Mouse (Mus musculus) embryonic facial prominence, embryonic 15.5 days (tissue): ENCODE measurements around the gene Ppm1l. TPM values are rescaled to one million over a fixed set of nuclear protein-coding genes. Genes with fewer than 3 reads are reported as not detected.

ENCODE experiments used
- ATAC-seq: fragments of 200-750 bp; cut with Nextera tagmentation; 2 replicates; pipeline ENCODE4 v1.8.0; 2017; ENCODE audit warnings: low read depth, moderate TSS enrichment; ENCODE audit not compliant: insufficient number of reproducible peaks, low FRiP score, low TSS enrichment
- H3K27ac ChIP-seq: fragments of 300-500 bp; sonication (generic); replicated peaks from 2 replicates; pipeline ENCODE4 v1.5.1; 2015; ENCODE audit warnings: mild to moderate bottlenecking, inconsistent platforms
- H3K27me3 ChIP-seq: fragments of 300-500 bp; sonication (generic); 2 replicates; pipeline ENCODE4 v1.6.1; 2015; ENCODE audit warnings: inconsistent platforms
- H3K36me3 ChIP-seq: fragments of 300-500 bp; sonication (generic); 2 replicates; pipeline ENCODE4 v1.6.1; 2015; ENCODE audit warnings: mild to moderate bottlenecking, inconsistent platforms
- H3K4me1 ChIP-seq: fragments of 300-500 bp; sonication (generic); 2 replicates; pipeline ENCODE4 v1.6.1; 2015; ENCODE audit warnings: inconsistent platforms
- H3K4me2 ChIP-seq: fragments of 300-500 bp; sonication (generic); replicated peaks from 2 replicates; pipeline ENCODE4 v1.6.1; 2015; ENCODE audit warnings: mild to moderate bottlenecking, inconsistent platforms
- H3K4me3 ChIP-seq: fragments of 300-500 bp; sonication (generic); replicated peaks from 2 replicates; pipeline ENCODE4 v1.5.1; 2015; ENCODE audit warnings: mild to moderate bottlenecking, inconsistent platforms
- H3K9ac ChIP-seq: fragments of 300-500 bp; sonication (generic); 2 replicates; pipeline ENCODE4 v1.6.1; 2015; ENCODE audit warnings: inconsistent platforms
- H3K9me3 ChIP-seq: fragments of 300-500 bp; sonication (generic); replicated peaks from 2 replicates; pipeline ENCODE4 v1.6.1; 2016; ENCODE audit warnings: inconsistent platforms
- WGBS: fragments of 180-500 bp; shearing (Covaris S2); methylation state at CpG from one replicate; pipeline ENCODE4 v1.1.7; 2015; 5-methylcytosine and 5-hydroxymethylcytosine counted together
- polyA plus RNA-seq: library from polyadenylated mRNA; unstranded; fragments of >200 nt; fragmentation: Nextera tagmentation; extraction: Ambion mirVana; gene quantifications from 2 replicates; pipeline ENCODE4 v1.2.1, GENCODE M21; 2015

Ppm1l gene
- polyA plus RNA-seq, 1 experiment from 2014 or later: 7.3 TPM

DNA sequence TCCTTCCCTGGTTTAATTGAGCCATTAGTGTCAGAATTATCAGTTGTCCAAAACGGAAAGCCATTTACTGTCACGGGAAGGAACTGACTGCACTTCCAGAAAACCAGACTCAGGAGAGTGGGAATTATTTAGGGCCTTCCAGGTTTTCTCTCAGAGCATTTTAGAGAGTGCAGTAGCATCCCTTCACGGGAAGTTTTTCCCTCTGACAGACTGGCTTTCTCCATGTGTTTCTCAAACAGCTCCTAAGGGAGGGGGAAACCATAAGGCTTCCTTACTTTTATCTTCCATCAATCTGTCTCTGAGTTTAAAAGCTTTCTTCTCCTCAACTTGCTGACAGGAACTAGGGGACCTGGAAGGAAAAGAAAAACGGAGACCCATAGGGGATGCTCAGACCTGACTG, 185.9 kb downstream of the Ppm1l start:
- Histone ChIP-seq H3K4me1 (peaks cover 5% of the 10 kb centered on the region; the same call in 1 of the 2 replicates), H3K9me3 (no peaks in the 10 kb centered on the region), H3K4me3 (no peak overlapping the region), H3K36me3 (no peaks in the 10 kb centered on the region), H3K4me2 (no peak overlapping the region), H3K27me3 (no peaks in the 10 kb centered on the region), H3K27ac (no peak overlapping the region), H3K9ac (no peak overlapping the region)
- WGBS: 24% methylated on average over 4 of the region's 4 CpGs
- no peak for ATAC-seq

DNA sequence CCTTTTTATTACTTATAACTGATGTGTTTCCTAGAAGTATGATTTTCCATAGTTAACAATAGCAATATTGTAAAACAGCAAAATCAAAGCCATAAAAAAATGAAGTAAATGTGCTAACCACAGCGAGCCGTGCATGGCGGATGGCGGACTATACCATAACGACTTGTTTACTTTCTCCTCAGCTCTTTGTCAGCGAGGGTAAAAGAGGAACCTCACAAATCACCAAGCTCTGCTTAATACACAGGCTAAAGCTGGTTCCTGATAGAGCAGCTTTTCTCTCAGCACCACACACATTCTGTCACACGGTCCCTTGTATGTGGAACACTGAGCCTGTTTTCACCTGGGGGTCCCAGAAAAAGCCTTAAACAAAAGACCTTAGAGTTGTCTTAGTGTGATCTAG, 188.4 kb downstream of the Ppm1l start:
- H3K4me2 ChIP-seq: no peak overlapping the region
- no peak overlapping the region for H3K27ac ChIP-seq
- H3K9me3 ChIP-seq: no peaks in the 10 kb centered on the region
- H3K4me3 ChIP-seq: no peak overlapping the region
- peaks cover 5% of the 10 kb centered on the region; the same call in 1 of the 2 replicates for H3K4me1 ChIP-seq
- no peak overlapping the region for H3K9ac ChIP-seq
- 76% methylated on average over 7 of the region's 7 CpGs for WGBS
- H3K27me3 ChIP-seq: no peaks in the 10 kb centered on the region
- no peak for ATAC-seq
- no peaks in the 10 kb centered on the region for H3K36me3 ChIP-seq

- Histone ChIP-seq H3K4me1 (peaks cover 5% of the 10 kb centered on the region; the same call in 1 of the 2 replicates), H3K4me3 (no peak overlapping the region), H3K27ac (no peak overlapping the region), H3K9ac (no peak overlapping the region), H3K9me3 (no peaks in the 10 kb centered on the region), H3K4me2 (no peak overlapping the region), H3K27me3 (no peaks in the 10 kb centered on the region), H3K36me3 (no peaks in the 10 kb centered on the region)
- no peak for ATAC-seq
- 85% methylated on average over 4 of the region's 4 CpGs for WGBS
Measured at GRCm38 (mm10) chr3:69506352-69506751, 189.7 kb downstream of the Ppm1l start.

DNA sequence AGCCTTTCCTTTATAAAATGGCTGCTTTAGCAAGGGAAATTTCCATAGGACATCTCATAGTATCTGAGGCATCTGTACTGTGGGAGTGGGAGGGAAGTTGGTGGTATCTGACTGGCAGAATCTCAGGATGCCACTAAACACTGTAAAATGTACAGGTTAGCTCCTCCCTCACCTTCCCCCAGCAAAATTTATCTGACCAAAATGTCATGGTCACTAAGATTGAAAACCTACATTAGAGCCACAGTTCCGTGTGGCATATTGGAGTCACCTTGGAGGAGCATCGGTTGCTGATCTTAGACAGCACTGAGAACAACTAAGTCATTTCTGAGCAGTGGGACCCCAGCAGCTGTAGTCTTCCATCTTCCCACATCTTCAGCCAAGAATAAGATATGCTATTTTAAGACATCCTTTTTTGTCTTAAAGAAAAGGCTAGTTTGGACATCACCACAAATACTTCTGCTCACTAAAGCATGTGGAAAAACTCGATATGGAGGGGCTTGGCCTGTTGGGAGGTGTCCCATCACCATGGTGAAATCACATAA, 192.8 kb downstream of the Ppm1l start:
- WGBS: 81% methylated on average over 3 of the region's 3 CpGs
- no peaks in the 10 kb centered on the region for H3K4me1 ChIP-seq
- no peak overlapping the region for H3K9ac ChIP-seq
- H3K4me3 ChIP-seq: no peak overlapping the region
- H3K9me3 ChIP-seq: no peaks in the 10 kb centered on the region
- H3K27ac ChIP-seq: no peak overlapping the region
- no peak for ATAC-seq
- H3K4me2 ChIP-seq: no peak overlapping the region
- no peaks in the 10 kb centered on the region for H3K27me3 ChIP-seq
- H3K36me3 ChIP-seq: no peaks in the 10 kb centered on the region

DNA sequence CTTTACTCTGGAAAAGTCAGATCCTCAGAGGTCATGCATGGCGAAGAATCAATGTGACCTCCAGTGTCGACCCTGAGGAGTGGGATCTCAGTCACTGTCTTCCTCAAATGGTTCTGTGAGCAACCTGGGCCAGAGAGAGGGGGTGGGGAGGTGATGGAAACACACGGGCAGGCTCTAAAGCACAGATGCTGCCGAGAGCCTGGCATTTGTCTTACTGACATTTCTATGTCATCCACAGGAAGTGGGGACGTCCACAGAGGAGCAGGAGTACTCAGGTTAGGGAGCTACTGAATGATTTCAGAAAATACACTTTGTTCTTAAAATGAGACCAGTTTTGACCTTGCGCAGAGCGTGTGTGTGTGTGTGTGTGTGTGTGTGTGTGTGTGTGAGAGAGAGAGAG, 195.2 kb downstream of the Ppm1l start:
- no peak overlapping the region for H3K9ac ChIP-seq
- WGBS: 48% methylated on average over 7 of the region's 7 CpGs
- H3K9me3 ChIP-seq: no peaks in the 10 kb centered on the region
- H3K36me3 ChIP-seq: no peaks in the 10 kb centered on the region
- no peak for ATAC-seq
- no peak overlapping the region for H3K4me3 ChIP-seq
- H3K4me2 ChIP-seq: no peak overlapping the region
- H3K27me3 ChIP-seq: no peaks in the 10 kb centered on the region
- H3K27ac ChIP-seq: no peak overlapping the region
- peaks cover 3% of the 10 kb centered on the region; the same call in 1 of the 2 replicates for H3K4me1 ChIP-seq

GRCm38 (mm10) chr3:69512402-69512801, 195.7 kb downstream of the Ppm1l start:
- no peak overlapping the region for H3K4me2 ChIP-seq
- no peaks in the 10 kb centered on the region for H3K9me3 ChIP-seq
- H3K36me3 ChIP-seq: no peaks in the 10 kb centered on the region
- H3K4me1 ChIP-seq: peaks cover 3% of the 10 kb centered on the region; the same call in 1 of the 2 replicates
- 51% methylated on average over 7 of the region's 7 CpGs for whole genome bisulfite sequencing
- H3K4me3 ChIP-seq: no peak overlapping the region
- H3K27ac ChIP-seq: no peak overlapping the region
- H3K27me3 ChIP-seq: no peaks in the 10 kb centered on the region
- no peak for ATAC-seq
- no peak overlapping the region for H3K9ac ChIP-seq

- no peaks in the 10 kb centered on the region for H3K36me3 ChIP-seq
- H3K27ac ChIP-seq: no peak overlapping the region
- no peaks in the 10 kb centered on the region for H3K27me3 ChIP-seq
- H3K4me1 ChIP-seq: peaks cover 14% of the 10 kb centered on the region
- H3K9ac ChIP-seq: no peak overlapping the region
- H3K4me3 ChIP-seq: no peak overlapping the region
- no peaks in the 10 kb centered on the region for H3K9me3 ChIP-seq
- 0 out of 2 replicates have a peak, but pooled peaks have one; percentile 20 for ATAC-seq
- H3K4me2 ChIP-seq: no peak overlapping the region
- 64% methylated on average over 13 of the region's 13 CpGs for WGBS
Measured at GRCm38 (mm10) chr3:69515730-69516350, 199.2 kb downstream of the Ppm1l start.

GRCm38 (mm10) chr3:69519188-69519587, 202.5 kb downstream of the Ppm1l start:
- no peak overlapping the region for H3K4me3 ChIP-seq
- H3K4me1 ChIP-seq: peaks cover 16% of the 10 kb centered on the region
- H3K4me2 ChIP-seq: no peak overlapping the region
- no peak for ATAC-seq
- no peaks in the 10 kb centered on the region for H3K9me3 ChIP-seq
- H3K36me3 ChIP-seq: no peaks in the 10 kb centered on the region
- WGBS: 67% methylated on average over 9 of the region's 9 CpGs
- H3K27ac ChIP-seq: no peak overlapping the region
- H3K27me3 ChIP-seq: no peaks in the 10 kb centered on the region
- no peak overlapping the region for H3K9ac ChIP-seq

DNA sequence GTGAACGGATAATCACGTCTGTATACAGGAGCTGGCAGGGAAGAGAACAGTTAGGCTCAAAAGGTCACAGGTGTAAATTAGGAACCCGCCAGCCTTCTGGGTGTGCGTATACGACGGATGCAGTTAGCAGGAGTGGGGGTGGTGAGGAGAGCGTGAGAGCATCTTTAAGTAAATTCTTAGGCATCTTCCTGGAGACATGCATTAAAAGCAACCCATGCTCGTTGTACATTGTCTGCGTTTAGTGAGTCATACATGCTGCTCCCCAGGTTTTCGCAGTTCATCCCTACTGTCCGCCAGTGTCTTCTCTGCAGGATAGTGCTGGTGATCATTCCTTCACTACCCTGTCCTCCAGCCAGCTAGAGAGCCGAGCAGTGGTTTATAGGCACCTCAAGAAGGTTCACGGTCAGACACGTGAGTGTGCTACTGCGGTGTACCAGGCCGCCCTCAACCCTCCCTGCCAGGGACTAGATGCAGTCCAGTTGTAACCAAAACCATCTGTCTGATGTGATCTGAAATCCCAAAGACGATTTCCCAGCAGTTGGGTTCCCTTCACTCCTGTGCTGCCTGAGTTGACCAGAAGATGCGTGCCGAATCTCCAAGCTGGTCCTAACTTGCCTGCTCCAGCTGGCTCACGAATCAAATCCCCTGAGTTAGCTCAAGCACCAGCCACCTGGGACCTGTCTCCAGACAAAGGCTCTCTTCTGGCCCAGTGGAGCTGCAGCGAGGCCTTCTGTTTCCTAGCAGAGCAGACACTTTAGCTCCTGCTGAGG, 203.3 kb downstream of the Ppm1l start:
- Histone ChIP-seq H3K36me3 (no peaks in the 10 kb centered on the region), H3K9me3 (no peaks in the 10 kb centered on the region), H3K27me3 (no peaks in the 10 kb centered on the region), H3K4me2 (no peak overlapping the region), H3K4me1 (peaks cover 24% of the 10 kb centered on the region), H3K4me3 (no peak overlapping the region), H3K9ac (no peak overlapping the region), H3K27ac (no peak overlapping the region)
- ATAC-seq: 0 out of 2 replicates have a peak, but pooled peaks have one; percentile 41
- 66% methylated on average over 21 of the region's 21 CpGs for WGBS

DNA sequence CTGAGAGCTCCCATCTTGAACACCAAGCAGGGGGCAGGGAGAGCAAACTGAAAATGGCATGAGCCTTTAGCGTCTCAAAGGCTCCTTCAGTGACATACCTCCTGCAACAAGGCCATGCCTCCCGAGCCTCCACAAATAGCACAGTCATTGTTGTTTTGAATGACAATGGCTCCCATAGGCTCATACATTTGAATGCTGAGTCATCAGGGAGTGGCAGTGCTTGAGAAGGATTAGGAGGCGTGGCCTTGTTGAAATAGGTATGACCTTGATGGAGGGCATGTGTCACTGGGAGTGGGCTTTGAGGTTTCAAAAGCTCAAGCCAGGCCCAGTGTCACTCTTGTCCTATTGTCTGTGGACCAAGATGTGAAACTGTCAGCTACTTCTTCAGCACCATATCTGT, 205.6 kb downstream of the Ppm1l start:
- no peaks in the 10 kb centered on the region for H3K9me3 ChIP-seq
- no peak for ATAC-seq
- H3K9ac ChIP-seq: no peak overlapping the region
- H3K4me3 ChIP-seq: no peak overlapping the region
- H3K4me1 ChIP-seq: peaks cover 24% of the 10 kb centered on the region
- H3K27ac ChIP-seq: no peak overlapping the region
- WGBS: 88% methylated on average over 3 of the region's 3 CpGs
- no peaks in the 10 kb centered on the region for H3K36me3 ChIP-seq
- no peaks in the 10 kb centered on the region for H3K27me3 ChIP-seq
- no peak overlapping the region for H3K4me2 ChIP-seq

DNA sequence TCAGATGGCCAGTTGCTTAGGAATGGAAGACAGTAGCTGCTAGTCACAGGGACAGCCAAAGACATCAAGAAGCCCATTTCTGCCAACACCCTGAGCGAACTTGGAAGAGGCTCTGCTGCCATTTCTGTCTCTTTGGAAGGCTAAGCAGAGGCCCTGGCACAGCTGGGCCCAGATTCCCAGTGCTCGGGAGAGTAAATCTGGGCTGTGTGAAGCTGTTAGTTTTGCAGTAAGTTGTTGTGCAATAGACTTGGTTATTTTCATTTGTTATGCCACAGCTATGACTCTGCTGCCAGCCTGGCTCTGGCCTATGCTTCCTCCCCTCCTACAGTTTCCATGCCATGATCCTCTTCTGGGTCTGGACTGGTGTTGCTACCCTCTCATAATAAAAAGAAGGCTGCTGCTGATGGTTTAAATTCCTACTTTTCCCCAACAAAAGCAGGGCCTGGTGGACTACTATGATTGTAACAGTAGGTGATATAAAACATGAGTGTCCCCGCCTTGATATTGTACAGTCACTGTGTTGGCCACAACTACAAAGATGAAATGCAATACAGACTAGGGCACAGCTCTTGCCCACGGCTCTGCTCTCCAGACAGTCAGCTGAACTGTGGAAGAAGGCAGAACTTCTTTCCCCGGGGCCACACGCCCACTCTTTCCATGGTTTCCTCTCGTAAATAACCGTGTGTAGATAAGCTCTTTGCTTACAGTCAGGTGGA, 207.9 kb downstream of the Ppm1l start:
- ATAC-seq: no peak
- 61% methylated on average over 8 of the region's 8 CpGs for WGBS
- no peaks in the 10 kb centered on the region for H3K9me3 ChIP-seq
- no peak overlapping the region for H3K4me3 ChIP-seq
- no peaks in the 10 kb centered on the region for H3K36me3 ChIP-seq
- peaks cover 23% of the 10 kb centered on the region for H3K4me1 ChIP-seq
- H3K27ac ChIP-seq: peak overlapping the region; percentile 18; the same call in 1 of the 2 replicates
- no peaks in the 10 kb centered on the region for H3K27me3 ChIP-seq
- no peak overlapping the region for H3K9ac ChIP-seq
- H3K4me2 ChIP-seq: no peak overlapping the region
